Mouse (Mus musculus): ENCODE measurements at regions not wholly inside any gene's neighbourhood (a gene's known extent, or its start where the extent isn't known, plus 50 kb on each side); places are given as distances from the start of the nearest gene placed in this dataset.

DNA sequence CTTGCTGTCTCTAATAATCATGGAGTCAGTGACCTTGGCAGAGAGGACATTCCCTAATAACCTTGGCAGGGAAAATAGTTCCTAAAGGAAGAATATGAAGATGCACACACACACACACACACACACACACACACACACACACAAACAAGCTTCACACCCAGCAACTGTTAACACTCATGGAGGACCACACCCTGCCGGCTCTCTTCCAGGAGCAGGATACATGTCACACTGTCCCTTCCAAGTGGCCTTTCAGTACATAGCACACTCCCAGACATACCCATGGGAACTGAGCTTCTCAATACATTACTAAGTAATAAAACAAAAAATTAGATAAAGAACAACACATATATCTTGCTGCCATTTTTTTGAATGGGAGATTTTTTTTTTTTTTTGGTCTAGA is 170.5 kb upstream of the Mkln1 start:
- DNase-seq: no peak

DNA sequence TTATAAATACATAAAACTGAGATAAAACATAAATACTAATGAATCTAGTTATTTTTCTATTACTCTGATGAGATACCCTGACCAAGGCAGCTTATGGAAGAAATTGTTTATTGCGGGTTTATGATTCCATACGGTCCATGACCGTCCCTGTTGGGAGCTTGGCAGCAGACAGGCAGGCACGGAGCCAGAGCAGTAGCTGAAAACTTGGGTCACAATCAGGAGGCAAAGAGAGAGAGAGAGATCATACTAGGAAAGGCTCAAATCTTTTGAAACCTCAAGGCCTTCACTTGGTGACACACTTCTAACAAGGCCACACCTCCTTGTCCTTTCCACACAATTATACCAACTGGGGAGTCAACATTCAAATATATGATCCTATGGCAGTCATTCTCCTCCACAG is 166.7 kb upstream of the Mkln1 start:
- no peak for DNase-seq

DNA sequence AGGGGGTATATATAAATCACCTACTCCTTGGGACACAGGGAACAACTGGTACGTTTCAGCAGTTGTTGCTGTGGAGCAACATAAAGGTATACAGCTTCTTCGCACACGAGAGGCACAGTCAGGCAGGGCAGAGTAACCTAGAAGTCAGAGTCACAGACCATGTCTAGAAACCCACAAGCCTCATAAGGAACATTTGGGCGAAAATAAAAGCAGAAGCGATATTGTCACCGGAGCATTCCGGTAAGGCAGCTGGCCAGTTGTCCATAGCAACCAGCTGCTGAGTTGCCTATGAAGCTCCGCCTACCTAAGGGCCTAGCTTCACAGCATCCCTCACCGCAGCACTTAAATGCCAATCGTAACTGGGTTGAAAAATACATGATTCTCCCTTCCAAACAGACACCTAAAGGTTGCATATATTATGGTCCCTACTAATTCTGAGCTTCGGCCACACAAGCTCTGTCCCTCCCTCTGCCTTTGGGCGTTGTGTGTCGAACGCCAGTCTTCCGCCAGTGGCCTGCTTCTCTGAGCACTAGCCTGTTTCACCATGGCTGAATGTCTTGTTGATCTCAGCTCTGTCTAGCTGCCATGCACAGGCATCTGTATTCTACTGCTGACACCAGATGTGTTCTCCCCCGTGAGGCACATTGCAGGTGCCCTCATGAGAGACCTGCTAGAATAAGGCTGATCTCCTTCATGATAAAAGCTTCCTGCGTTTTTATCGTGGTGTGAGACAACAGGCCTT is 165.1 kb upstream of the Mkln1 start:
- DNase-seq: peak; percentile 54

DNA sequence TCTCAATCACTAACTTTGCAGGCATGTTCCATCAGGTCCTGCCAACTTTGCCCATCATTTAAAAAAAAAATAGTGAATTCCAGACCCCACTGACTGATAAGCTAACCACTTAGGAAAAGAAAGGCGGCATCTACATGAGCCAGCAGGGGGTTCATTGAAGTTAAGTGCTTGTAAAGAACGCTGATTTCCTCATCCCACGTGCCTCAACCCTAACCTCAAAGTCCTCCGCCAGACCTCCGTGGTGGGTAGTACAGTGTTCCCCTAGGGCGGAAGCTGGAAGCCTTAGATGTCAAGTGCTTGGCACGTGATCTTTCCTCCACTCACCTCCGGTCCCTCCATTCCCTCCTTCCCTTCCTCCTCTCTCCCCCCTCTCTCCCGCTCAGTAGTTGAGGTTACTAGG is 158.5 kb upstream of the Mkln1 start:
- DNase-seq: peak; percentile 6

DNA sequence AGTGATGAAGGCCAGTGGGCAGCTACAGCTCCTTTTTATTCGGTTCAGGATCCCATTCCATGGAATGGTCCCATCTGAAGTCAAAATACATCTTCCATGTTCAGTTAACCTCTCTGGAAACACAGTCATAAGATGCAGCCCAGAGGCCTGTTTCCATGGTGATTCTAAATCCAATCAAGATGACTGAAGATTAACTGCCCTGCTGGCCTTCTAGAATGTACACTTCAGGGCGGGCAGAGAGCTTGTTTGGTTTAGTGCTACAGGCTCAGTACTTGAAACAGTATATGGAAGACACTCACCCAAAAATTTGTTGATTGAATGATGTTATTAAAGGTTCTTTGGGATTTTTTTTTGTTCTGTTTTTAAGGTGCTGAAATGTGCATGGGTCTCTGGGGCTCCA is 148.0 kb upstream of the Mkln1 start:
- no peak for DNase-seq

DNA sequence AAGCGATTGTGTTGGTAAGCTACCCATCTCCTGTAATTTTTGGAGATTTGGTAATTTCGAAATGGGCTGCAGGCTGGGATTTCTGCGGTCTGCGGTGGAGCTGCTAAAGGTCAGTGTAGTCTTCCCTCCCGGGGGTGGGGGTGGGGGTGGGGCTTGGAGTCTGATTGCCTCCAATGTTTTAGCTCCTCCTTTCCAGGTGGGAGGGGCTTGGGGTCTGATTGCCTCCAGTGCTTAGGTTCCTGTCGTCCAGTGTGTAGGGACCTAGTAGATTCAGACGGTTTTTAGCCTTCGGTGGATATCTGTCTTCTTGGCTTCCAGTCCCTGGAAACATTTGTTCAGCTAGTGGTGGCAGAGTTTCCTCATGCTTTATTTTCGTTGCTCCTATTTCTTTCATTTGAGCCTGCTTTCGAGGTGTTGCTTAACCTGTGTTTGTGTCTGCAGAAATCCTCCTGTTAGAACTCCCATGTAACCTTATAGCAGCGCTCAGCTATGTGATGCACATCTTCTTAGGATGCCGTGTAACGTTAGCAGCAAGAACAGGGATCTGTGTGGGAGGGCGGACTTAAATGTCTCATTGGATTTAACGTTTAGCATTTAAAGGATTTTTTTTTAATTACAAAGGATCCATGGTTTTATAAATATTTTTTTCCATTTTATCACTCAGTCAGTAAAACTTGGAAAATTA is 145.1 kb upstream of the Mkln1 start:
- DNase-seq: peak; percentile 75

DNA sequence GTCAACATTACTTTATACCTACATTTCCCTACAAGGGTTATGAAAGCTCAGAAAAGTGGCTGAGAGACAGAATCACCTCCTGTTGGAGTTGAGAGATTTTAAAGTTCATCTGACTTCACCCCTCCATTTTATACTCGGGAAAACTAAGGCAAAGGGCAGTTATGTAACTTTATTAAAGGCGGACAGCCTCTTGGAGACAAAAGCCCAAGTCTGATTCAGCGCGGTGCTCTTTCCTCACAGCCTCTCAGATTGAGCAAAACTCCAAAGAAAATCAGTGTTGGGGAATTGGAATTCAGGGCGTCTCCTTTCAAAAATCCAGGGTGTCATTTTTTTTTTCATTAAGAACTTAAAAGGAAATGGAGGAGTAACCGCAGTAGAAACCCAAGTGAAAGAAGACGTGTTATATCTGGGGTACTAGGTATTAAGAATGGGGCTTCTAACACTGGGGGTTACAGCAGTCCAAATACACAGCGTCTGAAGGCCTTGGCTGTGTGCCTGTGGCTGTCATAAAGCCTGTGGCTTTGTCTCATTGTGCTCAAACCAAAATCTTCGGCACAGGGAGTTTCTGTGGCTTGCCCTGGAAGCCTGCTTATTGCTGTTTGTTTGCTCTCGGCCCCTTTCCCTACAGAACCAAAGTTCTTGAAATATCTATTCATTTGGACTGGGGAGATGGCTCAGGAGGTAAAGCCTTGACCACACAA is 137.7 kb upstream of the Mkln1 start:
- no peak for DNase-seq

DNA sequence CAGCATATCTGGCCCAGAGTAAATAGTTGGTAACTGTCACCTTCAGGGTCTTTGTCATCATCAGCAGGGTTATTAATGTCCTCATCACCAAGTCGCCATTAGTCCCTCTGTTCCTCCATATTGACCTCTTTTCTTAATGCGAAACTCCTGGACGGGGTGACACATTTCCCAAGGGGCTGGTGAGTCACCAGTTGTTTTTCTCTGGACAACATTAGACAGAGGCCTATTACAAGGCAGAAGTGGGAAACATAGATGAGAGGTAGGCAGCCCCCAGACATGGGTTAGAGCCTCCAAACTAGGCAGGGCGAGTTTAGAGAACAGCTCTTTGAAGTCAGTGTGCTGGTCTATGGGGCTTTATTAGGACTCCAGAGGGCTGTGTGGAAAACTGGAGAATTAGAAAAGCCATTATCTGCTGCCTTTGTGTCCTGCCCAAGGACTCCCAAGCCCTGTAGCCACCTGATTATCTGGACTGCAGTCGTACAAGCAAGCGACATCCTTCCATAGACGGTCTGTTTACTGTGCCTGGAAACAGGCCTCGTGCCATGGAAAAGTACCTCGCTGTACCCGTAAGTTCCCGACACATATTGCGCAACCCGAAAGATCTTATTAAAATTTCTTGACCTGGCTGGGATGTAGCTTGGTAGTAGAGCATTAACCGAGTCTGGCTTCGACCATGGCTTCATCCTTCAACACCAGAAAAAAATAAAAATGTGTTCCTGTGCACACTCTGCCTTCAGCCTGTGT is 136.6 kb upstream of the Mkln1 start:
- no peak for DNase-seq

DNA sequence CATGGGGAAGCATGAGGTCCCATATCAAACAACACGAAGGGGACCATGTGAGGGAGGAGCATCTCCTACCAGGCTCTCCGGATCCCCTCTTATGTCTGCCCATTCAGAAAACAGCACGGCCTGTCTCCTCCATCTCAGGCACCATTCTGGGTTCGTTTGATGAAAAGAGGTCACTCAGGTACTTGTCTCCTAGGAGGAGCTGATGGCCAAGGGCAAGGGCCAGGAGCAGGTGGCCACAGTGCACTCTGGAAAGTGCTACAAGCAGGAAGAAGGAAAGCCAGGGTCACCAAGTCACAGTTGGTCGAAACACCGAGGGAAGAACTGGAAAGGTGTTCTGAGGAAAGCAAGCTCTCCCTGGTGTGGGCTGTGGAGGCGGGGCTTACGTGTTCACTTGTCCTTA is 135.9 kb upstream of the Mkln1 start:
- DNase-seq: no peak

DNA sequence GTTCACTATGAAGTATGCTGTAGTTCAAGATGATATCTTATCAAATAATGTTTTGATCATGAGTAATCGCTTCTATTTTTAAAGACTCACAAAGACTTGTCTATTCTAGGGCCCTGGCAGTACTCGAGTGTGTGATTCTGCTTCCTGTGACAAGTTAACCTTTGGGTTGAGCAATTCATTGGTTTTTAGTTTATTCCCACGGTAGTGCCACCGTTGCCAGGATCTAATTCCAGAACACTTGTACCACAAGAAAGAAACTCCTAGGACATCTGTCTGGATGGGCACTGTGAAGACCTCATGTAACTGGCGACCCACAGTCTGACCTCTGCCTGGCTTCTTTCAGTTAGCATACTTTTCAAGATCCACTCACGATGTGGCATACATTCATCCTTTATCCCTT is 134.7 kb upstream of the Mkln1 start:
- no peak for DNase-seq

DNA sequence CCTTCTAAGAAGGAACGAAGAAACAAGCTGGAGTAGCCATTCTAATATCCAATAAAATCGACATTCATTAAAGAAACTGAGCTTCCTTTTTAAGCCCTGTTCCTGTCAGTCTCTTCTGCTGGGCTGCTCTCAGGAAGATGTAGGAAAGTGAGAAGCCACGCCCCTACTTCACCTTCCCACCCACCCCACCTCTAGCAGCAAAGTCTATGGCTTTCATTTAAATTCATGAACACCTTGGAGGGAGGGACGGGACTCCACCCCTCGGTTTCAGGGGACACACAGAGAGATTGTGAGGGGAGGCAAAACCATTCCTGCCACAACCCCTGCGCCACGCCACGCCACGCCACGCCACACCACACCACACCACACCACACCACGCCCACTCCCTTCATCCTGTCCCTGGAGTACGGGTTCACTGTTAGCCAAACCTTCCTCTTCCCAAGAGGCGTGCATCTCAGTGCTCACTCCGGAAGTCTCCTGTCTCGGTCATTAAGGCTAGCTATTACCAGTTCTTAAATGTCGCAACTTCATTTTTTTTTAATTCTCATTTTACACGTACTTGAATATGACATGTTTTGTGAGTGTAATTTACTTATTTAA is 132.0 kb upstream of the Mkln1 start:
- no peak for DNase-seq

DNA sequence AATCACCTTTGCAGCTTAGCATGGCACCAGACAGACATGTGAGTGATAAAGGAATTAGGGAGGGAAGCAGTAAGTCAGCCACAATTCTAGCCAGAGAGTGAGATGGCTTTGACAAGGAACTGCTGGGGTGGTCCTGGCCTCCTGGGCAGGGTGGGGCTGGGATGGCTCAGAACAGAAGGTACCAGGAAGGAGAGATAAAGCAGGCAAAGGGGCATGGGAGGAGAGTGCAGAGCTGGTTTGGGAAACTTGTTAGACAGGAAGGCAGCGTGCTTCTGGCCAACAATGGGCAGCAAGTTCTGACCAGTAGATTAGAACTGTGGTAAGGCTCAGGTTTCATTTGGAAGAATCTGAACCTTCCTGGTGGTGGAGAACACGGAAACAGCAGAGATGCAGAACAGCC is 130.5 kb upstream of the Mkln1 start:
- no peak for DNase-seq

DNA sequence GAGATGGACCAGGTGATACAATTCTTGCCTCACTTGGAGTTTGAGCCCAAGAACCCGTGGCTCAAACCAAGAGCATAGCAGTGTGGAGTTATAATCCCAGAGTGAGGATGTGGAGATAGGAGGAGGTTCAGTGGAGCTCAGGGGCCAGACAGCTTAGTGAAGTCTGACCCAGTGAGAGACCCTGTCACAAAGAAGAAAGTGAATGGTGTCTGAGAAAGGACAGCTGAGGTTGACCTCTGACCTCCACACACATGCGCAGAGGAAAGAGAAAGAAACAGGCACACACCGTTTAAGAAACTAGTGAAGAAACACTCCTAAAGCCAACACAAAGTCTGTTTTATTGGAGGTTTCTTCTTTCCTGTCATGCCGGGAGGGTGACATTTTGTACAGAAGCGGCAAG is 124.7 kb upstream of the Mkln1 start:
- DNase-seq: no peak

DNA sequence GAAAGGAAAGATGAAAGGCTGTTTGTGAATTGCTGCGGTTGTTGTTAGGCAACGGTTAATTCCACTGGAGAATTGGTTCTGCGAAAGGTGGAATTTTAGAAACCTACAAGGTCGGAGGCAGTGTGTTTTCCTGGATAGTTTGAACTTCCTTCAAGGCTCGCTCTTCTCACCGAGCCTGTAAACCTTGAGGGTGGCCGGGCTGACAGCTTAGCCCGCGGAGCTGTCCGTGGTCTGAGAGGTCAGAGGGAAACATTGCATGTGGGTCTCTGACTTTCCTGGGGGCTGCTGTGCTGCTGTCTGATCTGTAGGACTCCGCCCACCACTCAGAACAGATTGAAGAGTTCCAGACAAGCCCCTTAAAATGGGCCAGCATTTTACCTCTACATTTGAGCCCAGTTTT is 124.3 kb upstream of the Mkln1 start:
- peak; percentile 63 for DNase-seq

DNA sequence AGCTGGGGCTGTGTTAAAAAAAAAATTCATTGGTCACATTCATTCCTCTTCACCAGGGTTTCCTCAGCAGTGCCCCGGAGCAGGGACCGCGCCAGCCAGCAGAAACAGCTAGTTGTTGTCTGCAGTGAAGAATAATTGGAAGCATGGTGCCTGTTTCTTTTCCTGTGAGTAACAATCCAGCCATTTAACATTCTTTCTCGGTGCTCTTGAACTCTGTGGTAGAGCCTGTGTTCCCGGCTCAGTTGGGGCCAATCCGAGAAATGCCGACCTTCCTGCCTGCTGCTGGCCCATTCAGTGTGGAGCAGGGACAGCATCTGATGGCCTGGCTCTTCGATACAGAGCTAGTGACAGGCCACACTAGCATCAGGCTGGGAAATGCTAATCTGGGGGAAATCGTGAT is 120.7 kb upstream of the Mkln1 start:
- DNase-seq: no peak

DNA sequence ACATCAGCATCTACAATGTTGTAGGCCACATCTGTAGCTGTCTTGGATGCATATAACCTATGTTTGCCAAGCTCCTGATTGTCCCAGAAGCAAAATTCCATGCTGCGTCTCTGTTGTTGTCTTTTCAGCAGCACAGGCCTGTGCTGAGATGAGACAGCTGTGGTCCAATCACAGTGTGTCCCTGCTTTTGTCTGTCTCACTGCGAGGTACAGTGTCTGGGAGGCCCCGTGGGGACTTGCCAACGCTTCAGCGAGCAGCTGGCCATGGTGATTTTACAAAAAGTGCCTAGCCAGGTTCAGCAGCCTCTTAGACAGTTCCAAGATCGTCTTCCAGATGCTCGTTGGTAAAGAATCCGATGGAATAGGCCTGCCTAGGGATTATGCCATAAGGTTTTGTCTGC is 114.6 kb upstream of the Mkln1 start:
- no peak for DNase-seq

DNA sequence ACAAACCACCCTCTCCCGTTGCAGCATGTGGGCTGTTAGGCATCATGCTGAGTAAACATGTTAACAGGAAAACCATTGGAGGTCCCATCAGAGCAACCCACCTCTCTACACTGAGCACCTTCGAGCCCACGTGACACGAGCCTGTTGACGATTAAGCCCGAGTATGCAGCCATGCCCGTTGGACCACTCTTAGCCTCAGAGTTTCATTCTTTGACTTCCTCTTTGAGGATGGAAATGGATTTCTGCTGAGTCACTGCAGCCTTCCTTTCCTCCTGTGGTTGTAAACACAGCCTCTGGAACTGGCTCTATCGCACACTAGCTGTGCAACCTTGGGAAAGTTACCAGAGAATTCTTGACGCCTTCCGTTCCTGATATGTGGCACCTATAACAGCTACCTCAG is 114.1 kb upstream of the Mkln1 start:
- no peak for DNase-seq

DNA sequence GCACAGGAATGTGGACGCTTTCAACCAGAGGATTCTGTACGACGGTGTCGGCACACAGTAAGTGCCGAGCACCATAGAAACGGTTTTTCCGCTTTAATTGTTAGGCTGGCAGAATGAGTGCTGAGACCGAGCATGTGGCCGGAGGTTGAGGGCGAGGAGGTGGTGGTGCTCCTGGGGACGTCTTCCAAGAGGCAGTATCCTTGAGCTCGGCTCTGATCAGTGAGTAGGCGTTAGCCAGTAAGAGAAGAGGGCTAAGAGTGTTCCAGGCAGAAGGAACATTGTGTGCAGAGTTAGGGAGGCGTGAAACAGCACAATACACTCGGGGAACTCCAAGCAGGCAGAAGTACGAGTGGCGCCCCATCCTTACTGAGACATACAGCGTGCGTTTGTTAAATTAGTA is 113.5 kb upstream of the Mkln1 start:
- no peak for DNase-seq

DNA sequence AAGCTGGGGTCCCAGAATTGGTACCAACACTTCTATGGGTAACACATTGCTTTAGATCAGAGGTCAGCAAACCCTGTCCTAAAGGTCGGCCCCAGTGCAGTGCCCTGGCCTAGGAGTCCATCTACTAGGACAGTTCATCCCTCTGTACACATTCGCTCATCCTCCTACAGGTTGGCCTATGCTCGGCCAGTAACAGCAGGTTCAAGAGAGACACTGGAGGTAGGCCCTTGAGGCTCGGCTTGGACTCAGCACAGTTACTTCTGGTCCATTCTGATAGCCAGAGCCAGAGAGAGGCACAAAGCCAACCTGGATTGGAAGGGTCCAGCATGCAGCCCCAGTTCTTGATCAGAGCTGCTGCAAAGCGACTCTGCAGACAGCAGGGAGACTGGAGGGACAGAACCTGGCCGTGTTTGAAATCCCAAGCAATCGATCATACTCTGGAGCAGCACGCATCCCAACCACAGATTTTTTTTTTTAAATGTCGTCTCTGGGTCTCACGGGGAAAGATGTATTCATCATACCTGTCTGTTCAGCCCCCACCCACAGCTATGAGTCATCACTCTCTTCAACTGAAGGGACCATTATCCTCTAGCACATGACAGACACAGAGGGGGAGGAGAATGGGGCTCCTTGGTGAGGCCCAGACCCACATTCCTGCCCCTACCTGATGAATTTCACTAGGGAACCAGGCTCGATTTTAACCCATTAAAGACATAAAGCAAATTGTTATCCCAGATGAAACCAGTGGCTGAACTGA is 112.4 kb upstream of the Mkln1 start:
- DNase-seq: no peak

DNA sequence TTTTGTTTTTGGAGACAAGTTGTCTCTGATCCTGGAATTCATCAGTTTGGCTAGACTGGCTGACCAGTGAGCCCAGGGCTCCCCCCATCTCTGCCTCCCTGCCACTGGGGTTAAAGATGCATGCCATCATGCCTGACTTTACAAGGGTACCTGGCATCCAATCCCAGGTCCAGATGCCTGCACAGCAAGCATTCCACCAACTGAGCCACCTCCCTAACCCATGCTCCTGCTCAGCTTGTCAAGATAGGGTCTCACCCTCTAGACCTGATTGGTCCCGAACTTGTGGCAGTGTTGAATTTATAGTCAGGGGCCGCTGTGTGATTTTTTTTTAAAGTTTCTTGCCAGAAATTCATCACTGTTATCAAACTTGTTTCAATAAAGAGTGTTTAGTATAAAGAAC is 111.4 kb upstream of the Mkln1 start:
- no peak for DNase-seq

DNA sequence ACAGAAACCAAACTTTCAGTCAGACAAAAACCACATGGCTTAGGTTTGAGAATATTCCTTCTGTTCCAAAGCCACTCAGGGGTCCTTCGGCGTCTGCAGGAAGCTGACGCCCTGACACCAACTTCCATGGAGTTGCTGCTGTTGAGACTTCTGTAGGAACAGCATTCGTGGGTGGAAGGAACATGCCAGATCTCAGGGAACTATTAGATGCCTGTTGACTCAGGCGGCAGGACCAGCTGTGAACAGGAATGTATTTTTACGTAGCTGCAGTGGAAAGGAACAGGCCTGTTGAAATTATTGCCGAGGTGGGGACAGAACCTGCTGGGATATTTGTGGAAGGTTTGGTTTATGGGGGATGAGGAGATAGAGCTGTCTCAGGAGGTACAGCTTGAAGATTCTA is 110.8 kb upstream of the Mkln1 start:
- DNase-seq: no peak

Measured in embryo, embryonic 11 days (tissue).